Mouse (Mus musculus) left cerebral cortex, adult 2 months (tissue): ENCODE results near the gene Inhbb. TPM values are rescaled to one million over a fixed set of nuclear protein-coding genes. Genes with fewer than 3 reads are reported as not detected.

Experiments used
- DNase-seq, 2 experiments: peaks; one replicate each; pipeline ENCODE4 v3.0.0; 2021 to 2022; ENCODE audit warnings: low spot score in 2 of 2, mixed read lengths in 1 of 2; ENCODE audit errors: extremely low spot score in 1 of 2
- H3K27ac ChIP-seq: fragments of 200-600 bp; 2 replicates; pipeline ENCODE4 v1.8.1; 2022
- H3K4me3 ChIP-seq: fragments of 200-600 bp; 2 replicates; pipeline ENCODE4 v1.8.1; 2022
- CTCF ChIP-seq: fragments of 200-600 bp; IDR thresholded peaks from 2 replicates; pipeline ENCODE4 v1.8.1; 2022; ENCODE audit warnings: antibody characterized with exemption, mild to moderate bottlenecking, moderate library complexity
- intact Hi-C: fragments of 180-260 bp; cut with DNase I; formaldehyde crosslinking; loops from one replicate; pipeline ENCODE4 v1.15.1; 2025
- total RNA-seq, 2 experiments: library from RNA; stranded (reverse); gene quantifications; 2 replicates each; pipeline ENCODE4 v1.2.3; 2021

Inhbb gene
- total RNA-seq, 2 experiments from 2014 or later: 4.7 to 5.2 TPM

- peak; percentile 28 to 43 for DNase-seq
- H3K4me3 ChIP-seq: peak overlapping the region; percentile 39
- TF ChIP-seq CTCF: no peak
- no peak overlapping the region; the same call in 1 of the 2 replicates for H3K27ac ChIP-seq
- intact Hi-C loops: loop anchor here (2.0 to 10.0 kb wide), 4 partner anchors 31 to 652 kb away; no protein-coding TSS in a partner anchor
These were observed 2.6 kb downstream of the Inhbb start for GRCm38 (mm10) chr1:119419151-119420105.

- H3K27ac ChIP-seq: no peak overlapping the region
- intact Hi-C loops: loop anchor here (2.0 kb wide), 1 partner anchor 29 kb away; no protein-coding TSS in a partner anchor
These were observed 4.1 kb downstream of the Inhbb start for GRCm38 (mm10) chr1:119417991-119418390.

GRCm38 (mm10) chr1:119417542-119417941, 4.5 kb downstream of the Inhbb start:
- no peak overlapping the region for H3K27ac ChIP-seq
- no peak for DNase-seq
- intact Hi-C loops: no loop called here
- no peak overlapping the region for H3K4me3 ChIP-seq
- no peak for TF ChIP-seq CTCF

More at GRCm38 (mm10) chr1:119417991-119418390, 4.1 kb downstream of the Inhbb start:
- no peak overlapping the region for H3K4me3 ChIP-seq
- no peak for DNase-seq
- no peak for TF ChIP-seq CTCF

- H3K27ac ChIP-seq: no peak overlapping the region
These were observed 5.4 kb downstream of the Inhbb start for GRCm38 (mm10) chr1:119416610-119417009.

GRCm38 (mm10) chr1:119416177-119416576, 5.9 kb downstream of the Inhbb start:
- no peak for TF ChIP-seq CTCF
- Histone ChIP-seq H3K27ac (no peak overlapping the region), H3K4me3 (no peak overlapping the region)
- no peak for DNase-seq
- intact Hi-C loops: no loop called here

More at GRCm38 (mm10) chr1:119416610-119417009, 5.4 kb downstream of the Inhbb start:
- no peak for DNase-seq
- H3K4me3 ChIP-seq: no peak overlapping the region
- intact Hi-C loops: no loop called here
- no peak for TF ChIP-seq CTCF

- intact Hi-C loops: no loop called here
- no peak overlapping the region for H3K27ac ChIP-seq
These were observed 6.9 kb downstream of the Inhbb start for GRCm38 (mm10) chr1:119415151-119415550.

GRCm38 (mm10) chr1:119410661-119411060, 11.4 kb downstream of the Inhbb start:
- Histone ChIP-seq H3K27ac (no peak overlapping the region), H3K4me3 (no peak overlapping the region)
- no peak for DNase-seq
- intact Hi-C loops: no loop called here
- TF ChIP-seq CTCF: no peak

More at GRCm38 (mm10) chr1:119415151-119415550, 6.9 kb downstream of the Inhbb start:
- DNase-seq: no peak
- no peak for TF ChIP-seq CTCF
- no peak overlapping the region for H3K4me3 ChIP-seq

GRCm38 (mm10) chr1:119409599-119410168, 12.4 kb downstream of the Inhbb start:
- DNase-seq: no peak
- Histone ChIP-seq H3K4me3 (no peak overlapping the region), H3K27ac (no peak overlapping the region)
- no peak for TF ChIP-seq CTCF
- intact Hi-C loops: no loop called here

- H3K4me3 ChIP-seq: no peak overlapping the region
These were observed 12.9 kb downstream of the Inhbb start for GRCm38 (mm10) chr1:119409106-119409505.

GRCm38 (mm10) chr1:119407691-119408315, 14.2 kb downstream of the Inhbb start:
- no peak for TF ChIP-seq CTCF
- no peak for DNase-seq
- Histone ChIP-seq H3K4me3 (no peak overlapping the region), H3K27ac (no peak overlapping the region)
- intact Hi-C loops: no loop called here

More at GRCm38 (mm10) chr1:119409106-119409505, 12.9 kb downstream of the Inhbb start:
- intact Hi-C loops: no loop called here
- H3K27ac ChIP-seq: no peak overlapping the region
- TF ChIP-seq CTCF: no peak
- DNase-seq: no peak

GRCm38 (mm10) chr1:119404798-119405197, 17.2 kb downstream of the Inhbb start:
- Histone ChIP-seq H3K27ac (no peak overlapping the region), H3K4me3 (no peak overlapping the region)
- DNase-seq: no peak
- TF ChIP-seq CTCF: no peak
- intact Hi-C loops: no loop called here

GRCm38 (mm10) chr1:119404341-119404740, 17.7 kb downstream of the Inhbb start:
- Histone ChIP-seq H3K4me3 (no peak overlapping the region), H3K27ac (no peak overlapping the region)
- intact Hi-C loops: no loop called here
- no peak for DNase-seq
- no peak for TF ChIP-seq CTCF
